Mouse (Mus musculus) C2C12 (cell line): ENCODE measurements around the gene Naaladl2.

ENCODE experiments used
- CEBPB ChIP-seq: IDR thresholded peaks from one replicate; pipeline ENCODE4 v1.6.1; 2011; ENCODE audit warnings: low read depth, mild to moderate bottlenecking, control low read depth, moderate library complexity
- CTCF ChIP-seq: IDR thresholded peaks from one replicate; pipeline ENCODE4 v1.5.1; 2011; ENCODE audit not compliant: control insufficient read depth, insufficient read depth, insufficient read length
- MAX ChIP-seq: IDR thresholded peaks from one replicate; pipeline ENCODE4 v1.6.1; 2011; ENCODE audit warnings: mild to moderate bottlenecking, control low read depth
- MYOD1 ChIP-seq: IDR thresholded peaks from one replicate; pipeline ENCODE4 v1.6.1; 2011; ENCODE audit warnings: low read depth; ENCODE audit not compliant: control insufficient read depth, insufficient read length
- MYOG ChIP-seq: IDR thresholded peaks from one replicate; pipeline ENCODE4 v1.6.1; 2011; ENCODE audit not compliant: control insufficient read depth, insufficient read length; ENCODE audit errors: extremely low read depth
- USF1 ChIP-seq: IDR thresholded peaks from one replicate; pipeline ENCODE4 v1.6.1; 2011; ENCODE audit warnings: low read depth, mild to moderate bottlenecking, control low read depth, moderate library complexity

- no peak for TF ChIP-seq CTCF
- TF ChIP-seq USF1, result no peak
- no peak for TF ChIP-seq MAX
- no peak for TF ChIP-seq CEBPB
- no peak for TF ChIP-seq MYOD1
- no peak for TF ChIP-seq MYOG
Measured at GRCm38 (mm10) chr3:24432761-24433160, 711.3 kb downstream of the Naaladl2 start.
